Mouse (Mus musculus): ENCODE measurements around the gene Slc39a3.

GRCm38 (mm10) chr10:80982381-80982780 lies 54.8 kb downstream of the Slc39a3 start:
- TF ChIP-seq CTCF (IDR thresholded peaks at IDR 0.05; ENCODE audit: extremely low read depth, insufficient read depth, insufficient read length, insufficient replicate concordance), result no peak
- no peak for TF ChIP-seq POLR2A (IDR thresholded peaks at IDR 0.05; ENCODE audit: low read depth, low read length)
